Mouse (Mus musculus) heart, postnatal 0 days (tissue): ENCODE data around the gene Tcte1. TPM values are rescaled to one million over a fixed set of nuclear protein-coding genes. Genes with fewer than 3 reads are reported as not detected.

Experiments
- ATAC-seq: fragments of 200-750 bp; cut with Nextera tagmentation; 2 replicates; pipeline ENCODE4 v1.8.0; 2017; ENCODE audit warnings: low read depth, moderate number of reproducible peaks, moderate library complexity; ENCODE audit not compliant: insufficient read depth
- DNase-seq: peaks from one replicate; pipeline ENCODE4 v3.0.0-alpha.2; 2016; ENCODE audit warnings: low spot score
- H3K27ac ChIP-seq: fragments of 300-500 bp; sonication (generic); 2 replicates; pipeline ENCODE4 v1.5.1; 2014; ENCODE audit warnings: low read depth, mild to moderate bottlenecking
- H3K27me3 ChIP-seq: fragments of 300-500 bp; sonication (generic); 2 replicates; pipeline ENCODE4 v1.6.1; 2014; ENCODE audit warnings: low read length, mixed read lengths; ENCODE audit not compliant: control insufficient read depth, insufficient read depth
- H3K36me3 ChIP-seq: fragments of 300-500 bp; sonication (generic); replicated peaks from 2 replicates; pipeline ENCODE4 v1.6.1; 2014; ENCODE audit warnings: low read length, mixed read lengths; ENCODE audit not compliant: control insufficient read depth, insufficient read depth
- H3K4me1 ChIP-seq: fragments of 300-500 bp; sonication (generic); 2 replicates; pipeline ENCODE4 v1.6.1; 2014; ENCODE audit warnings: antibody characterized with exemption; ENCODE audit not compliant: control insufficient read depth, insufficient read depth
- H3K4me2 ChIP-seq: fragments of 300-500 bp; sonication (generic); 2 replicates; pipeline ENCODE4 v1.6.1; 2014; ENCODE audit warnings: low read depth, mild to moderate bottlenecking, low read length, moderate library complexity
- H3K4me3 ChIP-seq: fragments of 300-500 bp; sonication (generic); 2 replicates; pipeline ENCODE4 v1.5.1; 2014; ENCODE audit warnings: low read depth, low read length
- H3K9ac ChIP-seq: fragments of 300-500 bp; sonication (generic); replicated peaks from 2 replicates; pipeline ENCODE4 v1.6.1; 2014; ENCODE audit warnings: low read depth, low read length, mixed read lengths
- H3K9me3 ChIP-seq: fragments of 300-500 bp; sonication (generic); replicated peaks from 2 replicates; pipeline ENCODE4 v1.6.1; 2016; ENCODE audit warnings: low read length; ENCODE audit not compliant: control insufficient read depth
- CTCF ChIP-seq: IDR thresholded peaks from 2 replicates; pipeline ENCODE4 v1.5.1; 2016; ENCODE audit warnings: antibody characterized with exemption, control low read depth, low read depth
- EP300 ChIP-seq: IDR thresholded peaks from 2 replicates; pipeline ENCODE4 v1.6.1; 2016; ENCODE audit warnings: antibody characterized with exemption, low read depth
- WGBS: fragments of 180-500 bp; shearing (Covaris S2); extraction: QIAGEN DNeasy Blood & Tissue Kit; methylation state at CpG from one replicate; pipeline ENCODE4 v1.1.7; 2014; 5-methylcytosine and 5-hydroxymethylcytosine counted together
- polyA plus RNA-seq: library from polyadenylated mRNA; unstranded; fragments of >200 nt; fragmentation: Nextera tagmentation; extraction: Ambion mirVana; gene quantifications from 2 replicates; pipeline ENCODE4 v1.2.1, GENCODE M21; 2015
- total RNA-seq: library from RNA; depleted of rRNA; stranded (reverse); fragments of >200 nt; gene quantifications from 2 replicates; pipeline ENCODE4 v1.2.3, GENCODE M21; 2014; ENCODE audit warnings: low replicate concordance

Tcte1 gene
- total and polyA plus RNA-seq, 2 experiments from 2014 or later, result not detected

DNA sequence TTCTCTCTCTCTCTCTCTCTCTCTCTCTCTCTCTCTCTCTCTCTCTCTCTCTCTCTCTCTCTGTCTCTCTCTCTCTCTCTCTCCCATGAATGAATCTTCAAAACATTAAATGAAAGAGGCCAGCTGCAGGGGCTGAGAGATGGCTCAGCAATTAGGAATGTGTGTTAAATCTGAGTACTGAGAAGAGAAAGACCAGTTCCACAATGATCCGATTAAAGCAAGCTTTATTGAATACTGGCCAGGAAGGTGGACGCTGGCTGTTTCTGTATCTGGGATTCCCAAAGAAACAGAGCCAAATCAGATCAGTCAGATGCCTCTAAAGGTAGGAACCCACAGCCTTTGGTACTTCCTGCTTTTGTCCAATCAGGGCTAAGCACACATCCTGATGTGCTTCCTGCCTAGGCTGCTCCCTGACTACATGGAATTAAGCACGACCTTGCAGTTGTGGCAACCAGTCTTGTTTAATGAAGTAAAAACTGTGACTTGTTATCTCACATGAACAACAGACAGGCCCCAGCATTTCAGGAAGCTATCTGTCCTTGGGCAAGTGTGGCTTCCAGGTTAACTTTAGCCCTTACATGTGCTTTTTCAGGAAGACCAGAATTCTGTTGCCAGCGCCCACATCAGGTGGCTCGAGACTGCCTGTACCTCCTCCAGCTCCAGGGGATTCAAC lies 19.8 kb upstream of the Tcte1 start:
- ATAC-seq (no peak), DNase-seq (peak; percentile 21)
- Histone ChIP-seq H3K4me1 (peaks cover 19% of the 10 kb centered on the region), H3K27me3 (no peaks in the 10 kb centered on the region), H3K4me2 (no peak overlapping the region), H3K4me3 (no peak overlapping the region), H3K36me3 (peaks cover 6% of the 10 kb centered on the region; the same call in 1 of the 2 replicates), H3K9ac (no peak overlapping the region), H3K9me3 (no peaks in the 10 kb centered on the region), H3K27ac (no peak overlapping the region; the same call in 1 of the 2 replicates)
- no peak for TF ChIP-seq EP300
- no peak for TF ChIP-seq CTCF
- WGBS, result 28% methylated on average over 5 of the region's 5 CpGs

DNA sequence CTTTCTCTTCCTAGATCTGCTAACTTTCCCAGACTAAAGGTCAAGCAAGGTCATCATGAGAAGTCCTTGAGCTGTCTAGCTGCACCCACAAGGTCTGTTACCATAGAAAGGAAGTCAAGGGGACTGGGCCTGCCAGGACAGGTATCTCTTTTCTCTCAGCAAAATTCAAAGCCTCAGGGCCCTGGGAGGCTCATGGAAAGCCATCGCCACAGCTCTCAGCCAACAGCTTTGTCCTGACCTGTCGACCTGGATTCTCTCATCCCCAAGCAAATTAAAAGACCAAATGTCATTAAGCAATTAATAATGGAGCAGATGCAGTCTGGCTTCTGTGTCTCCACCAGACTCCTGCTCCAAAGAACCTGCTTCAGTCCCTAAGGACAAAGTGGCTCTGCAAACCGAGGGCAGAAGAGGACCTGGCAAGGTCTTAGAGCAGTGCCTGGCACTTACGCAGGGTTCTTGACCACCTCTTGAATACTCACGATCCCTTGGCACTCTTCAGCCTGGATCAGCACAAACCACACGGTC lies 17.2 kb upstream of the Tcte1 start:
- no peak overlapping the region for H3K4me3 ChIP-seq
- H3K4me1 ChIP-seq, result peaks cover 9% of the 10 kb centered on the region
- no peak for DNase-seq
- H3K9me3 ChIP-seq, result no peaks in the 10 kb centered on the region
- no peak for TF ChIP-seq CTCF
- H3K36me3 ChIP-seq, result peaks cover 29% of the 10 kb centered on the region
- ATAC-seq, result no peak
- no peak overlapping the region for H3K9ac ChIP-seq
- H3K27ac ChIP-seq, result no peak overlapping the region
- 73% methylated on average over 6 of the region's 6 CpGs for WGBS
- H3K4me2 ChIP-seq, result no peak overlapping the region
- no peaks in the 10 kb centered on the region for H3K27me3 ChIP-seq

GRCm38 (mm10) chr17:45506700-45507189 lies 16.5 kb upstream of the Tcte1 start, which contains the start of gene Aars2:
Gene Aars2 (plus strand): TSS chr17:45506841.
- TF ChIP-seq CTCF (peak; percentile 81), EP300 (peak; percentile 47; the same call in 1 of the 2 replicates)
- Histone ChIP-seq H3K36me3 (peaks cover 37% of the 10 kb centered on the region), H3K4me3 (peak within 1 kb of the TSS; percentile 95), H3K27me3 (no peaks in the 10 kb centered on the region), H3K9ac (peak within 1 kb of the TSS; percentile 65), H3K4me1 (peaks cover 8% of the 10 kb centered on the region), H3K27ac (peak within 1 kb of the TSS; percentile 92), H3K9me3 (no peaks in the 10 kb centered on the region), H3K4me2 (peak within 1 kb of the TSS; percentile 57)
- DNase-seq (peak; percentile 87), ATAC-seq (peak; percentile 90)
- under 1% methylated on average over 42 of the region's 42 CpGs for WGBS

DNA sequence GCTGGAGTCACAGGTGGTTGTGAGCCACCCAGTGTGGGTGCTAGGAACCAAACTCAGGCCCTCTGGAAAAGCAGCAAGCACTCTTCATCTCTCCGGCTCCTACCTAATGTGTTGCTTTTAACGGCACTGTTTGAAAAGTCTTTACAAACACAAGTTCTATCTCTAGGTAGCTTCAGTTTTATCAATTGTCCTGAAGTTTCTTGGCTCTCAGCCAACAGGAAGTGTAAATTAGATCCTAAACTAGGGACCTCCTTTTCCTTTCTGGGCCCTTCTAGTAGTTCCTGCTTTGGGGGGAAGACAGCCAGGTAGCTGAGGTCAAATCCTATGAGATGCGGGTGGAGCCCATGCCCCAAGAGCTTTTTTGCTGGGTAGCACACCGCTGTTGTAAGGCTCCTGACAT lies 12.4 kb upstream of the Tcte1 start:
- Histone ChIP-seq H3K27me3 (no peaks in the 10 kb centered on the region), H3K27ac (no peak overlapping the region), H3K9ac (no peak overlapping the region), H3K4me1 (peaks cover 5% of the 10 kb centered on the region; the same call in 1 of the 2 replicates), H3K4me3 (no peak overlapping the region), H3K4me2 (no peak overlapping the region), H3K9me3 (no peaks in the 10 kb centered on the region), H3K36me3 (peaks cover 40% of the 10 kb centered on the region)
- 87% methylated on average over 4 of the region's 4 CpGs for WGBS
- no peak for ATAC-seq
- no peak for DNase-seq
- TF ChIP-seq CTCF (no peak), EP300 (no peak)

DNA sequence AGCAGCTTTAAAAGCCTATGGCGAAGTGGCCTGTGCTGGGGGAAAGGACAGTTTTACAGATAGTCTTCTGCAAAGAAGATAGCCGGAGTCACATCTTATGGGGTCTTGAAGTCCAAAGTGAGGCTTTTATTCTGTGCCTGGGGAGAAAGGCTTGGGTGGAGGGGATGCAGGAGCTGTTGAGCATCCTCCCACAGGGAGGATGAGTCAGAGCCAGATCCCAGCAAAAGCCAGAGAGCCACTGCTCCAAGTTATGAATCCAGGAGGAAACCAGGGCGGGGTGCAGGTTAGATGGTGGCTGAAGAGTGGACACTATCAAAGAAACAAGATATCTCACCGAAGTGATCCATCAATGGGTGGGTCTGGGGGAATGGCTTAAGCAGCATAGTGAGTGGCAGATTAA lies 11.5 kb upstream of the Tcte1 start:
- peaks cover 5% of the 10 kb centered on the region; the same call in 1 of the 2 replicates for H3K4me1 ChIP-seq
- DNase-seq, result no peak
- TF ChIP-seq CTCF, result no peak
- TF ChIP-seq EP300, result no peak
- ATAC-seq, result no peak
- no peak overlapping the region for H3K27ac ChIP-seq
- 88% methylated on average over 4 of the region's 4 CpGs for WGBS
- no peak overlapping the region for H3K9ac ChIP-seq
- no peaks in the 10 kb centered on the region for H3K27me3 ChIP-seq
- H3K4me3 ChIP-seq, result no peak overlapping the region
- no peaks in the 10 kb centered on the region for H3K9me3 ChIP-seq
- H3K36me3 ChIP-seq, result peaks cover 40% of the 10 kb centered on the region
- H3K4me2 ChIP-seq, result no peak overlapping the region
